Mouse (Mus musculus) liver, embryonic 14.5 days (tissue): Measurements from ENCODE around the gene St8sia4.

Experiments used
- CTCF ChIP-seq: IDR thresholded peaks from 2 replicates; pipeline ENCODE4 v1.5.1; 2016; ENCODE audit warnings: antibody characterized with exemption, low read depth, control low read depth
- EP300 ChIP-seq: IDR thresholded peaks from 2 replicates; pipeline ENCODE4 v1.6.1; 2016; ENCODE audit warnings: antibody characterized with exemption, low read depth

- TF ChIP-seq EP300 (no peak), CTCF (no peak)
Observed at GRCm38 (mm10) chr1:95664321-95664825, 3.0 kb downstream of the St8sia4 start.
